Mouse (Mus musculus): Measurements from ENCODE around the gene Ddo. TPM values are rescaled to one million over a fixed set of nuclear protein-coding genes. Genes with fewer than 3 reads are reported as not detected.

Gene Ddo
- total RNA-seq (2021) = 10 to 100 TPM; 12.4 to 12.9 TPM
- polyA plus RNA-seq (2012; rRNA removed) = 5.7 and 8.9 TPM in 2 replicates
- long read RNA-seq, transcript Ddo-201 (5 exons, 3,000 nt) = major isoform, 8 of 12 reads
- long read RNA-seq, partial matches to known transcripts = 1 of 12 reads
- long read RNA-seq, other reads (novel, unspliced or antisense) = 2 of 12 reads

DNA sequence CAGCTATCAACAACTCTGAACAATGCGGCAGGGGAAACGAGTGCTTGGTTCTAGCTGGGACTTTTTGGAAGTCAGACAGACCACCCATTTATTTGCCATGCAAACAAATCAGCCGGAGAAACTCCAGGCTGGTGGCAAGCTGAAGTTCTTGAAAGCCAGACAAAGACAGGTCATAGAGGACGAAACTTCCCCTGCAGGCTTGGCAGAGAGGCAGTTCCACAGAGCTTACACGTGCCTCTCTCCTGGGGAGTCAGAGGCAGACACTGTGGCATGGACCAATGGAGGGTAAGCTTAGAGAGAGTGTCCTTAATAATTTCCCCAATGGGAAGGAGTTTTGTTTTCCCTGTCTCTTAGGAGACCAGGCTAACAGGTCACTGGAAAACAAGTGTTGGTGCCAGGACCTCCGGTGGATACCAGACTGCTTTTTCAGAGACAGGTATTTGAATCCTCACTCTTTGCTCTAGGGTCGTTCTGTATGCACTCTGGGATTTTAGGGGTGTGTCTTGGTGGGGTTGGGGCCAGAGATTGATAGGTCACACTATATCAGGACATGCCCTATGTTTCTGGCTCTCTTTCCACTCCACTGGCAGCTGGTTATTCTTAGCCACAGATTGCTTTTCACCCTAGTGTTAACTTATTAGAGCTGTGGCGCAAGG is at the start of gene Ddo:
TSS of gene Ddo (plus strand) at position 356 of the 656 bp plus-strand sequence.
- peak; percentile 44 for DNase-seq

GRCm38 (mm10) chr10:40583584-40584255 is 46.1 kb upstream of the Ddo start:
- no peak for DNase-seq

GRCm38 (mm10) chr10:40592186-40592585 is 37.6 kb upstream of the Ddo start:
- no peak for DNase-seq

- DNase-seq = peak; percentile 73
Observed at GRCm38 (mm10) chr10:40597177-40597576, 32.6 kb upstream of the Ddo start.

DNA sequence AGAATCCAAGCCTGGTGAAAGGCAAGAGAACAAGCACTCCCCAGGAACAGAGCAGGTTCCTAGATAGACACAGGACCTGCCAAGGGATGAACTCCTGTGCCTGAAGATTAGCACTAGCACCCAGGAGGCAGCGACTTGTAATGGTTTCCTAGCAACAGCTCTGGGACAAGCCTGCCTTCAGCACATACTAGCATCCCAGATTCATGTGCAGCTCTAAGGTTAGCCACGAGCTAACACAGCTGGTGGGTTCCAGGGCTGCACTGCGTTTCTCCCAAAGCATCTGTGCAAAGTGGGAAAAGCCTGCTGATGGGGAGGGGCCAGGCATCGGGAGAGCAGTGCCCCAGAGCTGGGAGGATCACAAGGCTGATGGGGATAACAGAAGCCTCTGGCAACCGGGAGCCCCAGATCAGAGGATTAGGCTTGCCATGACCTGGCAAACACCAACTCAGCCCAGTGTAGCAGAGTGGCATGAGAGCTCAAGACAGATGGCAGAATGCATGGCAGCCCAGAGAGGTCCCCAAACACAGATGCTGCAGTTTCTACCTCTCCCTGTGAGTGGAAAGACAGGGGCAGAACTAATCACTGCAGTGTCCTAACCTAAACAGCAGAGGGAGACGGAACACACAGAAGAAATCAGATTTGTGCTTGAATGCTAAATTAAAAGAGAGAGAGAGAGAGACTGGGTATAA is 25.0 kb upstream of the Ddo start:
- DNase-seq = no peak

DNA sequence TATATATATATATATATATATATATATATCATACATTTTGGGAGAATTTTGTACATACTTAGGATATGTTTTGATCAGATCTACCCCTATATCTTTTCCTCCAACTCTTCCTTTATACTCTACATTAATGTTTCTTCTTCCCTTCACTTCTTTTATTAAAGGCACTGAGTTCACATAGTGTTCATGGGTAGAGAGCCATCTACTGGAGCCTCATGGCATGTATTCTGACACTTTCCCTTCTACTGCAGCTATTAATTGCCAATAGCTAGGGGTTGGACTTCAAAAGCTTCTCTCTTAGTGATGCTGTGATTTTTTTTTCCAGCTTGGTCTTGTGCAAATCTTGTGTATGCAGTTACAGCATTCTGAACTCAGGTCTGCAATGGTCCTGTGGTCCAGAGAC is 11.8 kb upstream of the Ddo start:
- no peak for DNase-seq

- no peak for DNase-seq
Observed at GRCm38 (mm10) chr10:40619760-40620159, 10.1 kb upstream of the Ddo start.

DNA sequence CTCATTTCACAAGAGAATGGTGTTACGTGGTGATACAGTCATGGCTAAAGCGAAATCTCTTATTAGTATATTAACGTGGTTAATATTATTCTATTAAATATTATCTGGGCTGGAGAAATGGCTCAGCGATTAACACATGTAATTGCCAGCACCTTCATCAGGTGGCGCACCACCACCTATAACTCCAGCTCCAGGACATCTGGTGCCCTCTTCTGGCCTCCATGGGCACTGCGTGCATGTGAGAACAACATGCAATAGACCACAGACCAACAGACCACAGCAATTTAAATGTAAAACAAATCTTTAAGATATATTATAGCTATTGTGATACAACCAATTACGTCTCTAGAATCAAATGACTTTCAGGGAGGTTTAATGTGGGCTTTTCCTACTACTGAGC is 671 bp upstream of the Ddo start:
- no peak for DNase-seq

DNA sequence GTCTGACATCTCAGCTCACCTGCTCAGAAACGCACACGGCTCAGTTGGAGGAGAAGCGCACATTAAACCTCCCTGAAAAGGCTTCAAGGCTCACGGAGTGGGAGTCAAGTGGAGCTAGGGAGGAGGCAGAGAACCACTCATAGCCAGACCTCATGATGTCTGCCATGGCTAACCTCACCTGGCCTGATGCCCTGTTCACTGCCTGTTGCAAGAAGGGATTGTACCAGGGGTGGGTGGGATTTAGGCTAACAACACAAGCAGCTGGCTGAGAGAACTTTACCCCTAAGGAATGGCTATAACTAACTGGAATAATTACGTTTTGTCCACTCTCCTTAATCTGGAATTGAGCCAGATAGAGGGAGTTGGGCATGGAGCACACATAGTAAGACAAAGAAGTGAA is 646 bp downstream of the Ddo start:
- DNase-seq = no peak

GRCm38 (mm10) chr10:40630961-40631360 is 1.1 kb downstream of the Ddo start:
- peak; percentile 20 for DNase-seq

GRCm38 (mm10) chr10:40632087-40632486 is 2.3 kb downstream of the Ddo start:
- no peak for DNase-seq

- DNase-seq = no peak
Observed at GRCm38 (mm10) chr10:40637331-40637730, 7.5 kb downstream of the Ddo start.

DNA sequence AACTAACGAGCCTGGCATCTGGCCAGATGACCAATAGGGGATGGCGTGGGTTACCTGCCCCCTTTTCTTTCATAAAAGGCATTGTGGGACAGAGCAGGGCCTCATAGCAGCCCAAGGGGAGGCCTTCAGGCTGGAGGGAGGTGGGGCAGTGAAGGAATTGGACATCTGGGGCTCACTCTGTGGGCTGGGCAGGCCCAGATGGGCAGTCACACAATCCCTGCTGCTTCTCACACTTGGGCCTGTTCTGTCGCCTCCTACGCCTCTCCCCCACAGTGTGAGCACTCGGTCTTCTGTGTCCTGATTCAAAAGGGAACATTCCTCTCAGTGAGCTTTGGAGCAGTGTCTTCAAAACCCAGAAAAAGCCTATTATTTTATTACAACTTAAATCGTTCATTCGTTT is 8.5 kb downstream of the Ddo start:
- no peak for DNase-seq

DNA sequence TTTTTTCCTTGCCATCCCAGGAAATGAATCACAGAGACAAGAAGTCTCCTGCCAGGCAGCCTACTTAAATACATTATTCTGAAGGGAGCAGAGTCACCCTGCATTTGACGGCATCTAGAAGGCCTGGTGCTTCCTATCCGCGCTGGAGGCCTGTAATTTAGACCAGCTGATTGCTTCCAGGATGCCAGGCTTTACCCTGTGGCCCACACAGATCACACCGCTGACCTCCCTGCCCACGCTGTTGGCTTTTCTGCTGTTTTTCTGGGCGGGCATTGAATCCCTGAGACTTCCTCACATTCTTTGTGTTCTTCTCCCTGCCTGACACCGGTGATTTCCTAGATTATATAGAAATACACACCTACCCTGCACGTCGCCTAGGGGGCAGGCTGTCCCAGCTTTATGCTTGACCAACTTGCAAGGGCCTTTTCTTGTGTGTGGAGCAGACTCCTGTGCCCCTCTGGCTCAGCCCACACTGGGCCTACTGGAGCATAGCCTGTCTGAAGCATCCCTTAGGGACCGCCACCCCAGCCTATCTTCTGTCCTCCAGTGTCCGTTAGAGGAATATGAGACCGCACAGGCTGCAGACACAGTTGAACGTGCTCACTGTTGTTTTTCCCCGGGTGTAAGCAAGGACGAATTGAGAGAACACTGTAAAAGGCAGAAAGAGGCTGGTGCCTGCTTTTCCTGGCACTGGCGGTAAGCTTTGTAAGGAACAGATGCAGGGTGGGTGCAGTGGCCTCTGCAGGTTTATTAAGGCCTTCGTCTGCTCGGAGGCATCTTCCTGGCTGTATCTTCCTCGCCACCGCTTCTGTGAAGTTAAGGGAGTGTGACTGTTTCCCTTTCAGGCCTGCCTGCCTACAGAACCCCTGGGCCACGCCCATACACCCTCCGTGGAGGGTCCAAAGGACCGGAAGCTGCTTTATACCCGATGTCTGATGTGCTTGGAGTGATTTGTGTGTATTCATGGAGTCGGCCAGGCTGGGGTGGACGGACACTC is 9.3 kb downstream of the Ddo start:
- DNase-seq = no peak

DNA sequence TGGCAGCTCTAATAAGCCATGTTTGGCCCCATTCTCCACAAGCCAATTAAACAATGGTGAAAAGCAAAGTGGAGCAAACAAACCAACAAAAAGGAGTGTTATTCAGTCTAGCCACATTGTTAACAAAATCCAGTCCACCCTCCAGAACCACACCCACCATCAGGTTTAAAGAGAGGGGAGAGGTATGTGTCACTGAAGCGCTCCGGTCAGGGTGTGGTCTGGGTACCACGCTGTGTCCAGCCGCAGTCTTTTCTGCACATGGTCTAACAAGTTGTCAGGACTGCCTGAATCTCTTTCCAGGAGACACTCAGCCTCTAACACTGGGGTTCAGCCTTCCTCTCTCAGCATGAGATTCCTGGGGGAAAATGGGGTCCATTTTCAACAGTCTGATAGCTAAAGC is 10.6 kb downstream of the Ddo start:
- DNase-seq = no peak

- DNase-seq = no peak
Observed at GRCm38 (mm10) chr10:40641901-40642300, 12.1 kb downstream of the Ddo start.

DNA sequence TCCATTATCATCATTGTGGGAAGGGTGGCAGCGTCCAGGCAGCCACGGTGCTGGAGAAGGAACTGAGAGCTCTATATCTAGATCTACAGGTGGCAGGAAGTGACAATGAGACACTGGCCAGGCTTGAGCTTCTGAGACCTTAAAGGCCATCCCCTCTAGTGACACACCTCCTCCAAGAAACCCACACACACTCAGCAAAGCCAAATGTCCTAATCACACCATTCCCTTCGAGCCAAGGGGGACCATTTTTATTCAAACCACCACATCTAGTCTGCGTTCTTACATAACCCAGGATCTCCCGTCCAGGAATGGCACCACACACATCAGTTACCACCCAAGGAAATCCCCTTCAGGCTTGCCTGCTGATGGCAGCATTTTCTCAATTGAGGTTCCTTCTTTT is 13.3 kb downstream of the Ddo start:
- no peak for DNase-seq

DNA sequence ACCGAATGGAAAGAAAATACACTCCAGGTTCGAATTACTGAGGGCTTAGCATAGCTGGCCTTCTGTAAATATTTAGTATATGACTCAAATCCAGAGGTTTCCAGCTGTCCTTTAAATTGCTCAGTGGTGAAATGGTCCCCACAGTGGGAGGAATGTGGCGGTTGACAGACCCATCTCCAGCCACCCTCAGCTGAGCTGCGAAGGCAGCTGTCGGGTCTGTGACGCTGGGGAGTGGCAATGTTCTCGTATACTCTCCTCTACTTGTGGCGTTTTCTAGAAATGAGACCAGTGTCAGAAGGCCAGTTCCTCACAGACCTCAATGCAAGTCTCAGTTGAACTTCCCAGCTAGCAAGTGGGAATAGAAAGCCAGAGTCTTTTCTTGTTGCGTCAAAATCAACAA is 14.6 kb downstream of the Ddo start:
- DNase-seq = no peak

- no peak for DNase-seq
Observed at GRCm38 (mm10) chr10:40645346-40645745, 15.5 kb downstream of the Ddo start.

DNA sequence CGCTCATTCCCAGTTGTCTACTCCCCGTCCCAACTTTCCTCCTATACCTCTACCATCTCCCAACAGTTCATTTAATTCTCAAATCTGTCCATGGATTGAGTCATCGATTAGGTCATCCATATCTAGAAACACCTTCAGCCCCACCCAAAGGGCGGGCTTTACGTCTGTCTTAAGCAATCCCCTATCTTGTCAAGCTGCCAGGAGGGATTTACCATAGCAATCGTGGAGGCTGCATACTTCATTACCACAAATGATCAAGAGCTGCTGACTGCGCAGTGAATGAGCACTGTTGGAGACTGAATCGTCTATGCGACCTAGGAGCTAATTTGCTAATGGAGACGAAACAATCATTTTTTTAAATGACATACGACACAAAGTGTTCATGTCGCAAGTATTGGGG is 19.0 kb downstream of the Ddo start:
- DNase-seq = no peak

DNA sequence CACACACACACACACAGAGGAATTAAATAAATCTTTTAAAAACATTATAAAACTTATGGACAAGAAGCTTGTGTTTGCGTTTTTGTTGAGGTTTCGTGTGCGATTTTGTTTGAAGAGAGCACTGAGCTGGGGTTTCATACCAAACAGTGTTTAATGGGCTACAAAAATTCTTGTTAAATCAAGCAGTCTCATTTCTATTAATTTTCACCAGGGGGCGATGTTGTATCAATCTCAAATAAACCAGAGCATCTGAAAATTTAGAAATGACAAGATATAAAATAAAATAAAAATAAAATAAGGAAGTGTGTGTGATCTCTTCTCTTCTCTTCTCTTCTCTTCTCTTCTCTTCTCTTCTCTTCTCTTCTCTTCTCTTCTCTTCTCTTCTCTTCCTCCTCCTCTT is 19.8 kb downstream of the Ddo start:
- no peak for DNase-seq

- no peak for DNase-seq
Observed at GRCm38 (mm10) chr10:40651676-40652075, 21.9 kb downstream of the Ddo start.
